8 mouse cellular contexts compared by ENCODE assay signal in the genomic region with DNA sequence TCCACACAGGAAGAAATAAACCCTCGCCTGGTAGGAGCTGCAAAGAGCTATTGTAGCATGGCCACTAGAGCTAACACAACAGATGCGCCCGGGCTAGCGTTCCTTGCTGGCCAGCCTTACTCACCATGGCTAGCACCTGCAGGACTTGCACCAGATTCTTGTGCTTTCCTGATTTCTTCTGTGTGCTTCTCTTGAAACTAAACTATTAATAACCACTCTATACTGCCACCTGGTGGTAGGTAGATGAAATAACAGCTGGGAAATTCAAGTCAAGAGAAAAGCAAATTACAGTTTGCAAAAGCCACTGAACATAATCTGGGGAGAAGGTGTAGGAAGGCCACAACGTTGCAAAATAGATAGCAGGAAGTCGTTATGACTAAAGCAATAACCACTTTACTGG.
DNase-seq lines count a peak whose midpoint lies in the region.

No protein-coding gene starts in this region.

- peak; percentile 9 for DNase-seq in gastrocnemius, adult 18-20 months (ENCODE audit: low spot score)
- no peak for DNase-seq in gastrocnemius, postnatal 36 days
- DNase-seq in thymus, postnatal 4 days: peak; percentile 21
- no peak for DNase-seq in thymus, postnatal 25 days
- peak; percentile 62 for DNase-seq in forelimb bud, embryonic 11.5 days (ENCODE audit: low read depth, low spot score)
- DNase-seq in lung, postnatal 10 days: peak; percentile 15
- DNase-seq in ovary, adult 18-20 months (ENCODE audit: low spot score): no peak
- DNase-seq in right cerebral cortex, adult 18-20 months: no peak

- intact Hi-C loops in gastrocnemius, postnatal 36 days (cut with DNase I): loop anchor here (1.0 kb wide), 1 partner anchor 74 kb away; a partner anchor contains a TSS

Comparison
In these comparisons a context has a peak if more than half of its experiments do, and no peak if none do; other contexts are left out.
1. DNase-seq: peak in gastrocnemius, adult 18-20 months (single experiment), thymus, postnatal 4 days (single experiment), forelimb bud, embryonic 11.5 days (single experiment) and lung, postnatal 10 days (single experiment); none in gastrocnemius, postnatal 36 days (0 of 2), thymus, postnatal 25 days (single experiment), ovary, adult 18-20 months (single experiment) and right cerebral cortex, adult 18-20 months (single experiment).